Mouse (Mus musculus): ENCODE measurements around the gene Nfyc.

Nfyc gene

GRCm38 (mm10) chr4:120755801-120756200, 75.6 kb downstream of the Nfyc start:
- no peak for DNase-seq (ENCODE audit: extremely low read depth, insufficient read length, low spot score)

GRCm38 (mm10) chr4:120755299-120755698, 76.1 kb downstream of the Nfyc start:
- no peak for DNase-seq (ENCODE audit: extremely low read depth, insufficient read length, low spot score)

- no peak for DNase-seq (ENCODE audit: extremely low read depth, insufficient read length, low spot score)
These were observed 81.8 kb downstream of the Nfyc start for GRCm38 (mm10) chr4:120749601-120750000.

- DNase-seq (ENCODE audit: extremely low read depth, insufficient read length, low spot score) = no peak
These were observed 83.2 kb downstream of the Nfyc start, which contains the start of gene Kcnq4 for GRCm38 (mm10) chr4:120747941-120748866. Gene Kcnq4, minus strand, starts transcription at chr4:120748612.

- no peak for DNase-seq (ENCODE audit: extremely low read depth, insufficient read length, low spot score)
These were observed 84.1 kb downstream of the Nfyc start for GRCm38 (mm10) chr4:120747243-120747792.

GRCm38 (mm10) chr4:120746552-120747150, 84.7 kb downstream of the Nfyc start:
- no peak for DNase-seq (ENCODE audit: extremely low read depth, insufficient read length, low spot score)

- DNase-seq (ENCODE audit: extremely low read depth, insufficient read length, low spot score) = no peak
These were observed 85.4 kb downstream of the Nfyc start for GRCm38 (mm10) chr4:120745731-120746551.

GRCm38 (mm10) chr4:120743636-120744035, 87.7 kb downstream of the Nfyc start:
- DNase-seq (ENCODE audit: extremely low read depth, insufficient read length, low spot score) = no peak

- DNase-seq (ENCODE audit: extremely low read depth, insufficient read length, low spot score) = no peak
These were observed 90.1 kb downstream of the Nfyc start for GRCm38 (mm10) chr4:120741303-120741702.

- DNase-seq (ENCODE audit: extremely low read depth, insufficient read length, low spot score) = no peak
These were observed 97.3 kb downstream of the Nfyc start for GRCm38 (mm10) chr4:120734012-120734622.

- DNase-seq (ENCODE audit: extremely low read depth, insufficient read length, low spot score) = no peak
These were observed 98.6 kb downstream of the Nfyc start for GRCm38 (mm10) chr4:120732737-120733136.

GRCm38 (mm10) chr4:120731030-120731644, 100.2 kb downstream of the Nfyc start:
- DNase-seq (ENCODE audit: extremely low read depth, insufficient read length, low spot score) = peak; percentile 52

GRCm38 (mm10) chr4:120730574-120730973, 100.8 kb downstream of the Nfyc start:
- no peak for DNase-seq (ENCODE audit: extremely low read depth, insufficient read length, low spot score)

GRCm38 (mm10) chr4:120730146-120730545, 101.2 kb downstream of the Nfyc start:
- DNase-seq (ENCODE audit: extremely low read depth, insufficient read length, low spot score) = no peak

- DNase-seq (ENCODE audit: extremely low read depth, insufficient read length, low spot score) = no peak
These were observed 101.9 kb downstream of the Nfyc start for GRCm38 (mm10) chr4:120729441-120729840.

- no peak for DNase-seq (ENCODE audit: extremely low read depth, insufficient read length, low spot score)
These were observed 103.5 kb downstream of the Nfyc start for GRCm38 (mm10) chr4:120727842-120728241.

- DNase-seq (ENCODE audit: extremely low read depth, insufficient read length, low spot score) = no peak
These were observed 105.2 kb downstream of the Nfyc start for GRCm38 (mm10) chr4:120726174-120726573.

- no peak for DNase-seq (ENCODE audit: extremely low read depth, insufficient read length, low spot score)
These were observed 105.8 kb downstream of the Nfyc start for GRCm38 (mm10) chr4:120725516-120726090.

- no peak for DNase-seq (ENCODE audit: extremely low read depth, insufficient read length, low spot score)
These were observed 109.8 kb downstream of the Nfyc start for GRCm38 (mm10) chr4:120721574-120721973.

- DNase-seq (ENCODE audit: extremely low read depth, insufficient read length, low spot score) = no peak
These were observed 112.2 kb downstream of the Nfyc start for GRCm38 (mm10) chr4:120719152-120719551.
